Mouse (Mus musculus) erythroblast, embryonic 14.5 days (primary cell): Measurements from ENCODE around the gene Fam241a.

ENCODE experiments used
- GATA1 ChIP-seq: IDR thresholded peaks from 2 replicates; pipeline ENCODE4 v1.6.1; 2012; ENCODE audit warnings: low read length, inconsistent platforms, mixed read lengths
- TAL1 ChIP-seq: IDR thresholded peaks from 3 replicates; pipeline ENCODE4 v1.6.1; 2012; ENCODE audit warnings: low read length, inconsistent platforms, mixed read lengths

- TF ChIP-seq GATA1 (no peak), TAL1 (no peak)
Observed at GRCm38 (mm10) chr3:127827123-127827522, 69.0 kb downstream of the Fam241a start.
